Mouse (Mus musculus): ENCODE results near the gene Pgap1.

Pgap1 gene

GRCm38 (mm10) chr1:54523717-54524116 is 33.8 kb downstream of the Pgap1 start:
- no peak for DNase-seq (ENCODE audit: extremely low spot score, low read depth, low spot score)

- no peak for DNase-seq (ENCODE audit: extremely low spot score, low read depth, low spot score)
Observed at GRCm38 (mm10) chr1:54520062-54520577, 37.4 kb downstream of the Pgap1 start.

GRCm38 (mm10) chr1:54513836-54514235 is 43.6 kb downstream of the Pgap1 start:
- DNase-seq (ENCODE audit: extremely low spot score, low read depth, low spot score), result no peak

GRCm38 (mm10) chr1:54498496-54498895 is 59.0 kb downstream of the Pgap1 start:
- no peak for DNase-seq (ENCODE audit: extremely low spot score, low read depth, low spot score)

- DNase-seq (ENCODE audit: extremely low spot score, low read depth, low spot score), result no peak
Observed at GRCm38 (mm10) chr1:54496254-54496653, 61.2 kb downstream of the Pgap1 start.

GRCm38 (mm10) chr1:54493496-54493895 is 64.0 kb downstream of the Pgap1 start:
- DNase-seq (ENCODE audit: extremely low spot score, low read depth, low spot score), result no peak

- no peak for DNase-seq (ENCODE audit: extremely low spot score, low read depth, low spot score)
Observed at GRCm38 (mm10) chr1:54492435-54492841, 65.0 kb downstream of the Pgap1 start.

- no peak for DNase-seq (ENCODE audit: extremely low spot score, low read depth, low spot score)
Observed at GRCm38 (mm10) chr1:54484744-54485420, 72.6 kb downstream of the Pgap1 start.

GRCm38 (mm10) chr1:54480491-54480890 is 77.0 kb downstream of the Pgap1 start:
- DNase-seq (ENCODE audit: extremely low spot score, low read depth, low spot score), result no peak

- no peak for DNase-seq (ENCODE audit: extremely low spot score, low read depth, low spot score)
Observed at GRCm38 (mm10) chr1:54468662-54469061, 88.8 kb downstream of the Pgap1 start.

- DNase-seq (ENCODE audit: extremely low spot score, low read depth, low spot score), result no peak
Observed at GRCm38 (mm10) chr1:54467366-54467765, 90.1 kb downstream of the Pgap1 start.

- no peak for DNase-seq (ENCODE audit: extremely low spot score, low read depth, low spot score)
Observed at GRCm38 (mm10) chr1:54452116-54452515, 105.4 kb downstream of the Pgap1 start.

GRCm38 (mm10) chr1:54448833-54449232 is 108.7 kb downstream of the Pgap1 start:
- no peak for DNase-seq (ENCODE audit: extremely low spot score, low read depth, low spot score)

- DNase-seq (ENCODE audit: extremely low spot score, low read depth, low spot score), result no peak
Observed at GRCm38 (mm10) chr1:54443641-54444040, 113.8 kb downstream of the Pgap1 start.

- DNase-seq (ENCODE audit: extremely low spot score, low read depth, low spot score), result no peak
Observed at GRCm38 (mm10) chr1:54439080-54439476, 118.4 kb downstream of the Pgap1 start.

- peak; percentile 26 for DNase-seq (ENCODE audit: extremely low spot score, low read depth, low spot score)
Observed at GRCm38 (mm10) chr1:54438340-54439079, 119.0 kb downstream of the Pgap1 start, which contains the start of gene Gtf3c3. Gene Gtf3c3 (minus strand): TSS chr1:54438971.

Measured in hindlimb bud, embryonic 11.5 days (tissue).